Mouse (Mus musculus): ENCODE measurements at regions not wholly inside any gene's neighbourhood (a gene's known extent, or its start where the extent isn't known, plus 50 kb on each side); places are given as distances from the start of the nearest gene placed in this dataset.

- DNase-seq, result no peak
These were observed 52.0 kb upstream of the Peli2 start for GRCm38 (mm10) chr14:48068641-48069040.

Data from heart, postnatal 4 days (tissue).